Mouse (Mus musculus) hindbrain, embryonic 14.5 days (tissue): ENCODE measurements at regions not wholly inside any gene's neighbourhood (a gene's known extent, or its start where the extent isn't known, plus 50 kb on each side); places are given as distances from the start of the nearest gene placed in this dataset.
A peak's percentile ranks its signal among the peaks of the same experiment; 100 is the strongest.

ENCODE experiments used
- ATAC-seq: fragments of 200-750 bp; cut with Nextera tagmentation; 2 replicates; pipeline ENCODE4 v1.8.0; 2017; ENCODE audit warnings: moderate number of reproducible peaks, mild to moderate bottlenecking, moderate TSS enrichment, moderate library complexity; ENCODE audit not compliant: low FRiP score
- DNase-seq: peaks from one replicate; pipeline ENCODE4 v3.0.0-alpha.2; 2015; ENCODE audit warnings: low spot score
- H3K27ac ChIP-seq: fragments of 300-500 bp; sonication (generic); 2 replicates; pipeline ENCODE4 v1.5.1; 2014; ENCODE audit warnings: mild to moderate bottlenecking, moderate library complexity
- H3K27me3 ChIP-seq: fragments of 300-500 bp; sonication (generic); 2 replicates; pipeline ENCODE4 v1.6.1; 2014; ENCODE audit warnings: mild to moderate bottlenecking, low read length, mixed read lengths; ENCODE audit not compliant: control insufficient read depth, insufficient read depth
- H3K36me3 ChIP-seq: fragments of 300-500 bp; sonication (generic); replicated peaks from 2 replicates; pipeline ENCODE4 v1.6.1; 2014; ENCODE audit not compliant: control insufficient read depth, insufficient read depth
- H3K4me1 ChIP-seq: fragments of 300-500 bp; sonication (generic); replicated peaks from 2 replicates; pipeline ENCODE4 v1.6.1; 2014; ENCODE audit warnings: antibody characterized with exemption, low read length, mixed read lengths; ENCODE audit not compliant: control insufficient read depth, insufficient read depth
- H3K4me2 ChIP-seq: fragments of 300-500 bp; sonication (generic); replicated peaks from 2 replicates; pipeline ENCODE4 v1.6.1; 2014; ENCODE audit warnings: mild to moderate bottlenecking, moderate library complexity
- H3K4me3 ChIP-seq: fragments of 300-500 bp; sonication (generic); replicated peaks from 2 replicates; pipeline ENCODE4 v1.5.1; 2014; ENCODE audit warnings: mild to moderate bottlenecking, low read length
- H3K9ac ChIP-seq: fragments of 300-500 bp; sonication (generic); 2 replicates; pipeline ENCODE4 v1.6.1; 2014
- H3K9me3 ChIP-seq: fragments of 300-500 bp; sonication (generic); 2 replicates; pipeline ENCODE4 v1.6.1; 2016; ENCODE audit warnings: low read length; ENCODE audit not compliant: control insufficient read depth
- WGBS: fragments of 180-500 bp; shearing (Covaris S2); extraction: QIAGEN DNeasy Blood & Tissue Kit; methylation state at CpG from one replicate; pipeline ENCODE4 v1.1.7; 2014; 5-methylcytosine and 5-hydroxymethylcytosine counted together

DNA sequence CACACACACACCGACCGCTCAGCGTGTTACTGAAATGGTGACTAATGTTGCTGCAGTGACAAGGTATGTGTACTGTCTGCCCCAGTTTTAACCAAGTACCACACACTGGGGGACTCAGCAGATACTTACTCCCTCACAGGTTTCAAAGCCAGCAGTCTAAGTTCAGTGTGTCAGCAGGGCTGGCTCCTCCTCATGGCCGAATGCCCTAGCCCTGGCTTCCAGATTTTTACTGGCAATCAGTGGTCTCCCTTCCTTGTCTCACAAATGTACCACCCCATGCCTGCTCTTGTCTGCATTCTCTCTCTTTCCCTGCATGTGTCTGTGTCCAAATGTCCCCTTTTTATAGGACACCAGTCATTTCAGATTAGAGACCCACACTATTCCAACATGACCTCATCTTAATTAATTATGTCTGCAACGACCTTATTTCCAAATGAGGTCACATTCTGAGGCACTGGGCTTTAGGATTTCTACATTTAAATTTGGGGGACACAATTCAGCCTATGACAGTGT is 114.7 kb downstream of the Uri1 start:
- DNase-seq (no peak), ATAC-seq (no peak)
- no peaks in the 10 kb centered on the region for H3K9me3 ChIP-seq
- no peak overlapping the region for H3K4me3 ChIP-seq
- no peaks in the 10 kb centered on the region for H3K27me3 ChIP-seq
- H3K4me2 ChIP-seq = no peak overlapping the region
- H3K4me1 ChIP-seq = peaks cover 13% of the 10 kb centered on the region
- 78% methylated on average over 5 of the region's 5 CpGs for WGBS
- no peak overlapping the region for H3K9ac ChIP-seq
- H3K27ac ChIP-seq = no peak overlapping the region
- H3K36me3 ChIP-seq = no peaks in the 10 kb centered on the region

DNA sequence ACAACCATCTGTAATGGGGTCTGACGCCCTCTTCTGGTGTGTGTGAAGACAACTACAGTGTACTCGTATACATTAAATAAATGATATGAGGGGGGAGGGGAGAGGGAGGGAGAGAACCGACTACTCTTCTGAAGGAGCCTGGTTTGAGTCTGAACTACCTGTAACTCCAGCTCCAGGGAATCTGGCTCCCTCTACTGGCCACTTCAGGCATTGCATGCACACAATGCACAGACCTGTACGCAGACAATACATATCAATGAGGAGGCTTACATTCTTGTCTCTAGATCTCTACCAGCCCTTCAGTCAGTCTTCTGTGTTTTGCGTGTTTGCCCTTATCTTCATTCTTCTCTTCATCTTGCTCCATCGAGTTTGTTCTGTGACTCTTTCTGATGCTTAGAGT is 120.4 kb upstream of the Zfp536 start:
- H3K27me3 ChIP-seq = no peaks in the 10 kb centered on the region
- H3K27ac ChIP-seq = no peak overlapping the region
- no peak overlapping the region for H3K4me2 ChIP-seq
- H3K4me3 ChIP-seq = no peak overlapping the region
- DNase-seq (no peak), ATAC-seq (no peak)
- no peaks in the 10 kb centered on the region for H3K36me3 ChIP-seq
- H3K9me3 ChIP-seq = no peaks in the 10 kb centered on the region
- H3K9ac ChIP-seq = no peak overlapping the region
- no peaks in the 10 kb centered on the region for H3K4me1 ChIP-seq
- 83% methylated on average over 6 of the region's 6 CpGs for WGBS

DNA sequence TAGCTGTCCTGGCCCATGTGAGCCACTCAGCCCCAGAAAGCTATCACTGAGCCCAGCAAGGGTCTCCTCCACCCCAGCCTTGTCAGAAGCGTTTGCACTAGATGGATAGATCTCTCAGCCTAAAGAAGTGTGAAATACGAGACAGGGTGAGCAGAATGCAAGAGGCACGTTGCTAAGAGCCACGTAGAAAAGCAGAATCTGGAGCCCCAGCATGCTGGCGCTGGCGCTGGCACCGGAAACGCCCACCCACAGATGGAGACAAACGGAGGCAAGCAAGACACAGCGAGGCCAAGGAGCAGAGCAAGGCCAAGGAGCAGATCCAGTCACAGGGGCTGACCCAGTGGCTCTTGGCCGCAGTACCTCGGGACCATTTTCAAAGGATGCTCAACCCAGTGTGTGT is 100.9 kb upstream of the Zfp536 start:
- no peak overlapping the region for H3K27ac ChIP-seq
- H3K4me1 ChIP-seq = no peaks in the 10 kb centered on the region
- no peak for ATAC-seq
- H3K4me3 ChIP-seq = no peak overlapping the region
- H3K9me3 ChIP-seq = no peaks in the 10 kb centered on the region
- H3K36me3 ChIP-seq = no peaks in the 10 kb centered on the region
- H3K4me2 ChIP-seq = no peak overlapping the region
- 64% methylated on average over 12 of the region's 12 CpGs for WGBS
- no peak overlapping the region for H3K9ac ChIP-seq
- no peak for DNase-seq
- no peaks in the 10 kb centered on the region for H3K27me3 ChIP-seq

DNA sequence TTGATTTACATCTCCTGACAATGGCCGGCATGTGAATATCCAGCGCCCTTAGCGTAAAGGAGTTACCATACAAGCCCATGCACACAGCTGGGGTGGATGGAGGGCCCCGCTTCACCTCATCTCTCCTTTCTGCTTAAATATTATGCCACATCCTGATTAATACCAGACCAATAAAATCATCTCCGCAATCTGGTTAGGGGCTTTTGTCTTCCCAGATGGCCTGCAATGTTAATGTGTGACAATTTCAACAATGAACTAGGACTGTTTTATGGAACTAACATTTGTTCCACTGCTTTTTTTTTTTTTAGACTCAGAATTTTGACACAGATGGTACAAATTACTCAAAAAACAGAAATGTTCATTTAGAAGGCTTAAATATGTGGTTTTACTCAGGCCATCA is 97.5 kb upstream of the Zfp536 start:
- Histone ChIP-seq H3K4me2 (no peak overlapping the region), H3K4me3 (no peak overlapping the region), H3K9me3 (no peaks in the 10 kb centered on the region), H3K4me1 (no peaks in the 10 kb centered on the region), H3K36me3 (no peaks in the 10 kb centered on the region), H3K27ac (no peak overlapping the region), H3K9ac (no peak overlapping the region), H3K27me3 (no peaks in the 10 kb centered on the region)
- 59% methylated on average over 5 of the region's 5 CpGs for WGBS
- DNase-seq (no peak), ATAC-seq (no peak)

DNA sequence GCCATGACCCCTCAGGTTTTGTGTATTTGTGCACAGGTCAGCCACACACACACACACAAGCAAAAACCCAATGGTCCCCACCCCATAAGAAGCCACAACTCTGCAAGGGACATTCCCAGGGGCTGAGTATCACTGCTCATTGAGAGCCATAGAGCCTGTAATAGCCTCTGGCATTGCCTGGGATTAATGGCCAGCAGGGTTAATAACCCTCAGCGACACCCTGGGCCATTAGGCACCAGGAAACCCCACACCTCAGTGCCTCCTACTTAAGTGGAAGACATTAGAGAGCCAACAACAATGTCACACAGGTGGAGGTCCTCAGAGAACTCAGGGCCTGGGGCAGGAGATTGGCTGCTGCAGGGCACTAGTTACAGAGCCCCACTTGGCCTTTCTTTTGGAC is 93.0 kb upstream of the Zfp536 start:
- no peak overlapping the region for H3K4me3 ChIP-seq
- no peak overlapping the region for H3K27ac ChIP-seq
- no peaks in the 10 kb centered on the region for H3K27me3 ChIP-seq
- H3K9me3 ChIP-seq = no peaks in the 10 kb centered on the region
- H3K4me2 ChIP-seq = no peak overlapping the region
- WGBS = 50% methylated on average over 1 of the region's 1 CpGs
- no peaks in the 10 kb centered on the region for H3K4me1 ChIP-seq
- ATAC-seq (no peak), DNase-seq (no peak)
- no peaks in the 10 kb centered on the region for H3K36me3 ChIP-seq
- no peak overlapping the region for H3K9ac ChIP-seq

DNA sequence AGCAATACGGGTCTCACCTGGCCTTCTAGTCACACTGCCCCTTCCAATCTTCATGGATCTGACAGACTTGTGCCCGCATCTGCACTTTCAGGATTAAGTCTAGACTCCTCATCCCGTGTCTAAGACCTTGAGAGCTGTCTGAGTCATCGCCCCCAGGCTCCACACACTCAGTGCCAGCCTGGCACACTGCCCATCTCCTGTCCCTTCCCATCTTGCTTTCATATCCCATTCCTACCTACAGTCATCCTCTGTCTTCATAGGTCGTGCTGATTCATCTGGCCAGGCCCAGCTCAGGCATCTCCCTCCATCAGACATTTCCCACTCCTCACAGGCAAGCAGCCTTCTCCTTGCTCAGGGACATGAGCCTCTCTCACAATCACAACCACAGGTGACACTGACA is 78.0 kb upstream of the Zfp536 start:
- DNase-seq (no peak), ATAC-seq (no peak)
- H3K9me3 ChIP-seq = no peaks in the 10 kb centered on the region
- 84% methylated on average over 5 of the region's 5 CpGs for WGBS
- H3K36me3 ChIP-seq = no peaks in the 10 kb centered on the region
- no peaks in the 10 kb centered on the region for H3K4me1 ChIP-seq
- H3K4me2 ChIP-seq = no peak overlapping the region
- no peak overlapping the region for H3K4me3 ChIP-seq
- H3K27me3 ChIP-seq = no peaks in the 10 kb centered on the region
- H3K9ac ChIP-seq = no peak overlapping the region
- no peak overlapping the region for H3K27ac ChIP-seq

DNA sequence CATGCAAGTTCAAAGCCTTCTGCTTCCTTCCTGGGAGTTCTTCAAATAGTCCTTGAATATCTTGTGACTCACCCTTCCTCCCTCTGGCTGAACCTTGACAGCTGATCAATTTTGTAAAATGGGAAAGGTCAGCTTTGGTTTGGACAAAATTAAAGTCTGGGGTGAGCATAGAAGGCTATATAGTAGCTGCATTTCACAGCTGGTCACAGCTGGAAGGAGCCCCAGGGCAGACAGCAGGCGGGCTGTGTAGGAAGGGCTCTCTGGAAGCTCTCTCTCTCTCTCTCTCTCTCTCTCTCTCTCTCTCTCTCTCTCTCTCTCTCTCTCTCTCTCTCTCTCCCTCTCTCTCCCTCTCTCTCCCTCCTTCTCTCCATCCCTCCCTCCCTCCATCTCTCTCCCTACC is 71.8 kb upstream of the Zfp536 start:
- Histone ChIP-seq H3K9ac (no peak overlapping the region), H3K36me3 (no peaks in the 10 kb centered on the region), H3K9me3 (no peaks in the 10 kb centered on the region), H3K4me2 (no peak overlapping the region), H3K4me3 (no peak overlapping the region), H3K27me3 (no peaks in the 10 kb centered on the region), H3K27ac (no peak overlapping the region), H3K4me1 (peaks cover 17% of the 10 kb centered on the region)
- WGBS = 27% methylated on average over 1 of the region's 1 CpGs
- ATAC-seq = no peak
- no peak for DNase-seq

DNA sequence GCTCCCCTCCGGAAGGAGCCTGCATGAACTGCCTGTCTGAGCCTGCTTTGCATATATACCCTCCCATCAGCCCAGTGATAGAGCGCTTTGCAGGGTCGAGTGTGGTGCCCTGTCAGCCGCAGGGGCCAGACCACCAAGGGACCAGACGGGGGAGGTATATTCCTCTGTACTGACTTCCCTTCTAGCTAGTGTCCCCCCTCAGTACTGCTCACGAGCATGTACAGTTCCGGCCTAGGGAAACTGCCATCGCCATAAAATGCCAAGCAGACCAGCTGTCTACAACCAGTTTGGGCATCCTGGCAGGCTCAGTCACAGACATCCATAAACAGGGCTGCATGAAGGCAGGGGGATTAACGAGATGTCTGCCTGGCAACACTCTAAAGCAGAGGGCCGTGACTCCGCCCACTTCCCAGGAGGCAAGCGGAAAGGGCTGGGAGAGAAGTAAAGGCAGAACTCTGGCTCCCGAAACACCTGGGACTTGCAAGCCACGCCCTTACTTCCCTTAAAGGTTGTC is 68.6 kb upstream of the Zfp536 start:
- Histone ChIP-seq H3K9ac (peak overlapping the region; percentile 44), H3K36me3 (no peaks in the 10 kb centered on the region), H3K4me1 (peaks cover 17% of the 10 kb centered on the region), H3K27me3 (no peaks in the 10 kb centered on the region), H3K27ac (peak overlapping the region; percentile 73), H3K4me2 (peak overlapping the region; percentile 51), H3K4me3 (peak overlapping the region; percentile 14), H3K9me3 (no peaks in the 10 kb centered on the region)
- ATAC-seq (peak; percentile 84), DNase-seq (peak; percentile 66)
- 2% methylated on average over 14 of the region's 14 CpGs for WGBS

DNA sequence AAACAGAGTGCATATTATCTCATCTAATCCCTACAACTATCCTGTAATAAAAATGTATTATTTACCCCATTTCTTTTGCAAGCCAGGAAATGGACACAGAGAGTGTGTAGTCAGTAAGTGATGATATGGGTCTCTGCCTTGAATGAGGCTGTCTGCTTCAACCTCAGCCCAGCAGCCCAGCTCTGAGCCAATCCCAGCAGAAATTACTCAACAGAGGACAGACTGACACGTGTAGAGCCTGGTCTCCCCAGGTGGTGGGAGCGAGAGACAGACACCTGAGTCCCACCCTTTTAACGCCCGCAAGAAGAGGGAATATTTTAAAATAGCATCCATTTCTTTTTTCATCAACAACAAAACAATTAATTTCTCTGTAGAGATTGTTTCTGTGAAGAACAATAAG is 68.1 kb upstream of the Zfp536 start:
- H3K4me3 ChIP-seq = peak overlapping the region; percentile 14; the same call in 1 of the 2 replicates
- H3K9ac ChIP-seq = peak overlapping the region; percentile 44

DNA sequence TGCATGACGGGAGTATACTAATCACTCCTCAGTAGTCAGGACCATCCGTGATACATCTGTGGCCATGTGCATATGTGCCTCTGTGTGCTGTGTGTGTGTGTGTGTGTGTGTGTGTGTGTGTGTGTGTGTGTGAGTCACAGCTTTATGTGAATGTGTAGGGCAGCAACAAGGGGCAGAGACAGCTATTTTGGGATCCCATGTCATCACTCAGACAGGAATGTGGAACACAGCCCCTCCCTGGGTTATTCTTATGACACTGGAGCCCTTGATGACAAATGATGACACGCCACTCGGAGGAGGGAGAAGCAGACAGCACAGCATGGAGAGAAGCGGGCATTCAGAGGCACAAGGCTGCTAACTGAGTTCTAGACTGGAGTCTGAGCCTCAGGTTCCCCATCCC is 64.4 kb upstream of the Zfp536 start:
- no peak overlapping the region for H3K9ac ChIP-seq
- H3K27me3 ChIP-seq = no peaks in the 10 kb centered on the region
- ATAC-seq (no peak), DNase-seq (no peak)
- H3K9me3 ChIP-seq = no peaks in the 10 kb centered on the region
- no peaks in the 10 kb centered on the region for H3K36me3 ChIP-seq
- no peak overlapping the region for H3K4me3 ChIP-seq
- H3K4me2 ChIP-seq = no peak overlapping the region
- no peak overlapping the region for H3K27ac ChIP-seq
- 68% methylated on average over 5 of the region's 5 CpGs for WGBS
- H3K4me1 ChIP-seq = peaks cover 20% of the 10 kb centered on the region

More for the DNA sequence above, 68.1 kb upstream of the Zfp536 start:
- DNase-seq (no peak), ATAC-seq (0 out of 2 replicates have a peak, but pooled peaks have one; percentile 35)
- peaks cover 17% of the 10 kb centered on the region for H3K4me1 ChIP-seq
- no peaks in the 10 kb centered on the region for H3K9me3 ChIP-seq
- H3K4me2 ChIP-seq = peak overlapping the region; percentile 51
- H3K27me3 ChIP-seq = no peaks in the 10 kb centered on the region
- no peaks in the 10 kb centered on the region for H3K36me3 ChIP-seq
- peak overlapping the region; percentile 73 for H3K27ac ChIP-seq
- 10% methylated on average over 4 of the region's 4 CpGs for WGBS
